Mouse (Mus musculus): ENCODE measurements around the gene Fam3a. TPM values are rescaled to one million over a fixed set of nuclear protein-coding genes. Genes with fewer than 3 reads are reported as not detected.

Gene Fam3a
- polyA plus RNA-seq, 1 experiment: 0.35 TPM

DNA sequence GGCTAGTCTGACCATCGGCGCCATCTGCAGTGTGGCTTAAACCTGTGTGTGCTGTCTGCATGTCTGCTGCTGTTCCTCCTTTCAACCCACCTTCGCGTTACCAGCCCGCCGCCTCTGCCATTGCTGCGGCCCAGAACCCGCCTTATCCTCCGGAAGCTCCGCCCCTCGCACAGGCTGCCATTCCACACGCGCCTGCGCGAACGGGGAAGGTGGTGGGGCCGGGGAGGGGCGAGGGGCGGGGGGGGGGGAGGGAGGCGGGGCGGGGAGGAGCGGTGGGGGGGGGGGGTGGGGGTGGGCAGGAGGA lies 39.7 kb downstream of the Fam3a start, which contains the start of gene Lage3:
Gene Lage3, minus strand, starts transcription at position 152 of the 304 bp plus-strand sequence.
- H3K27me3 ChIP-seq (ENCODE audit: control insufficient read depth): no peaks in the 10 kb centered on the region; the same call in 1 of the 2 replicates
- TF ChIP-seq GATA1 (IDR thresholded peaks at IDR 0.05; ENCODE audit: low read length) (no peak), TAL1 (IDR thresholded peaks at IDR 0.05; ENCODE audit: low read length) (no peak)
- H3K9me3 ChIP-seq (ENCODE audit: control insufficient read depth, low read length): no peaks in the 10 kb centered on the region
- peak within 1 kb of the TSS; percentile 69 for H3K4me3 ChIP-seq (replicated peaks)
- peaks cover 7% of the 10 kb centered on the region for H3K4me1 ChIP-seq (ENCODE audit: control insufficient read depth)
- H3K36me3 ChIP-seq (ENCODE audit: control insufficient read depth): no peaks in the 10 kb centered on the region

DNA sequence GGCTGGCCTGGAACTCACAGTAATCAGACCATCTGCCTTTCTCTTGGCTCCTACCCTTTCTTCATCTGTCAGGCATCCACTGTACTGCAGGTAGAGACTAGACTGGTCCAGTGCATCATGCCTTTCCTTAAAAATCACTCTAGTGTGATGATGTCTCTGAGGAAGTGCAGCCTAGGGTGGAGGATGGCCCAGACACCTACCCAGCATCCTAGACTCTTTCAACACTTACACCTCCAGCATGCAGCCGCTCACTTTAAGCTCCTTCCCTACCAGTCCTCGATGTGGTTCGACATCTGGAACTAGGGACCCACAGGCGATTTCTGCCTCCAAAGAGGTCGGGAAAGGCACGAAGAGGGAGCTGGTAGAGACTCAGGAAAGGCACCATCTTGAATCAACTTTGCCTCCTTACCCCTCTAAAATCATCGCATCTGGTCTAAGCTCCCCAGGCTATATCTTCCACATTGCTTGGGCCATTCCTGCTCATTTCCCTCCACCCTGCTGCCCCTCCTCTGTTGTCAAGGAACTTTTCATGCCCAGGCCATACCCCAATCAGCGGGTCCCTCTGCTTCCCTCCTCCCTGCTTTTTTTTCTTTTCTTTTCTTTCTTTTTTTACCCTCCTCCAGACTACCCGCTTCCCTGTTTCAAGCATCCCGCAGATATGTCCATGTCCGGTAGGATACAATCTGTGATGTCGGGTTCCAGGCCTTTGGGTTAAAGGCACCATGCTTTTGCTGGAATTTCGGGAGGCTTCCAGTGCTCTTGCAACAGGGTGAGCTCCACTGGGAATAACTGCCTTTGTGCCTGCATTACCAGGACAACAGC lies 40.2 kb downstream of the Fam3a start:
- Histone ChIP-seq H3K4me1 (ENCODE audit: control insufficient read depth) (peaks cover 7% of the 10 kb centered on the region), H3K36me3 (ENCODE audit: control insufficient read depth) (no peaks in the 10 kb centered on the region), H3K4me3 (replicated peaks) (peak overlapping the region; percentile 69), H3K9me3 (ENCODE audit: control insufficient read depth, low read length) (no peaks in the 10 kb centered on the region), H3K27me3 (ENCODE audit: control insufficient read depth) (no peaks in the 10 kb centered on the region; the same call in 1 of the 2 replicates)
- TF ChIP-seq TAL1 (IDR thresholded peaks at IDR 0.05; ENCODE audit: low read length): no peak
- TF ChIP-seq GATA1 (IDR thresholded peaks at IDR 0.05; ENCODE audit: low read length): no peak

Other genes with a start within 250 kb of the Fam3a start
- not detected in 2 replicates for gene Tex28, start 225.4 kb downstream of the Fam3a start, polyA plus RNA-seq (2012)
- not detected in 2 replicates for gene Tktl1, start 216.0 kb downstream of the Fam3a start, polyA plus RNA-seq (2012)
- gene Flna, start 143.5 kb downstream of the Fam3a start, polyA plus RNA-seq (2012): 0.80 and 0.87 TPM in 2 replicates
- 2.0 and 2.5 TPM in 2 replicates for gene Emd, start 138.6 kb downstream of the Fam3a start, polyA plus RNA-seq (2012)
- gene Rpl10, start 122.5 kb downstream of the Fam3a start, polyA plus RNA-seq (2012): 129 and 134 TPM in 2 replicates
- 1.3 and 2.1 TPM in 2 replicates for gene Taz, start 111.4 kb downstream of the Fam3a start, polyA plus RNA-seq (2012)
- 0.25 and 0.32 TPM in 2 replicates for gene Dnase1l1, start 110.9 kb downstream of the Fam3a start, polyA plus RNA-seq (2012)
- 2.6 and 2.8 TPM in 2 replicates for gene Atp6ap1, start 96.2 kb downstream of the Fam3a start, polyA plus RNA-seq (2012)
- 3.4 and 4.0 TPM in 2 replicates for gene Gdi1, start 88.3 kb downstream of the Fam3a start, polyA plus RNA-seq (2012)
- gene Fam50a, start 80.2 kb downstream of the Fam3a start, polyA plus RNA-seq (2012): 4.8 and 5.6 TPM in 2 replicates
- gene Plxna3, start 64.2 kb downstream of the Fam3a start, polyA plus RNA-seq (2012): 0.01 and 0.02 TPM in 2 replicates
- gene Lage3, start 39.7 kb downstream of the Fam3a start, polyA plus RNA-seq (2012): 0.85 and 1.0 TPM in 2 replicates
- 3.5 and 5.0 TPM in 2 replicates for gene Ubl4a, start 20.1 kb downstream of the Fam3a start, polyA plus RNA-seq (2012)
- gene Slc10a3, start 19.9 kb downstream of the Fam3a start, polyA plus RNA-seq (2012): 0.06 and 0.07 TPM in 2 replicates
- gene Ikbkg, start within 50 bp of the Fam3a start, polyA plus RNA-seq (2012): 1.5 and 2.3 TPM in 2 replicates
- 2.0 and 2.2 TPM in 2 replicates for gene G6pdx, start 35.9 kb upstream of the Fam3a start, polyA plus RNA-seq (2012)
- gene Gm6880, start 88.1 kb upstream of the Fam3a start, polyA plus RNA-seq (2012): not detected in 2 replicates
- not detected in 2 replicates for gene Olfr1326-ps1, start 181.6 kb upstream of the Fam3a start, polyA plus RNA-seq (2012)
- gene Olfr1325, start 199.4 kb upstream of the Fam3a start, polyA plus RNA-seq (2012): not detected in 2 replicates